Mouse (Mus musculus): ENCODE measurements around the gene Vrk2. TPM values are rescaled to one million over a fixed set of nuclear protein-coding genes. Genes with fewer than 3 reads are reported as not detected.

Gene Vrk2
- polyA plus RNA-seq, 2 experiments = 10.5 to 23.0 TPM

- no peak overlapping the region for H3K27ac ChIP-seq
- TF ChIP-seq EP300 (IDR thresholded peaks at IDR 0.05; ENCODE audit: low read depth) = no peak
- no peak for TF ChIP-seq CTCF (IDR thresholded peaks at IDR 0.05; ENCODE audit: low read depth)
- H3K9ac ChIP-seq (replicated peaks) = no peak overlapping the region
- ATAC-seq (ENCODE audit: insufficient read depth) (no peak), DNase-seq (ENCODE audit: low read depth in 3 of 3, low spot score in 3 of 3) (no peak)
- H3K4me2 ChIP-seq (ENCODE audit: low read depth) = no peak overlapping the region
- WGBS (ENCODE audit: insufficient replicate concordance) = 66% methylated on average over 1 of the region's 1 CpGs
- H3K27me3 ChIP-seq (ENCODE audit: control insufficient read depth, insufficient read depth, low read length) = no peaks in the 10 kb centered on the region
- H3K4me1 ChIP-seq (replicated peaks; ENCODE audit: control insufficient read depth in 2 of 2, insufficient read depth in 2 of 2, low read length in 1 of 2) = peaks cover 4 to 6% of the 10 kb centered on the region in 2 experiments; a peak in 3 of 4 replicates
- H3K36me3 ChIP-seq (replicated peaks; ENCODE audit: control insufficient read depth, insufficient read depth, low read depth) = no peaks in the 10 kb centered on the region
- H3K9me3 ChIP-seq (ENCODE audit: control insufficient read depth, low read length) = no peaks in the 10 kb centered on the region
- no peak overlapping the region for H3K4me3 ChIP-seq (ENCODE audit: insufficient read depth in 1 of 2, low read depth in 2 of 2, low read length in 2 of 2)
Measured at GRCm38 (mm10) chr11:26450636-26451035, 143.2 kb downstream of the Vrk2 start.

GRCm38 (mm10) chr11:26449789-26450188 is 144.0 kb downstream of the Vrk2 start:
- WGBS (ENCODE audit: insufficient replicate concordance) = 62% methylated on average over 3 of the region's 3 CpGs
- Histone ChIP-seq H3K9ac (replicated peaks) (no peak overlapping the region), H3K36me3 (replicated peaks; ENCODE audit: control insufficient read depth, insufficient read depth, low read depth) (no peaks in the 10 kb centered on the region), H3K4me2 (ENCODE audit: low read depth) (no peak overlapping the region), H3K9me3 (ENCODE audit: control insufficient read depth, low read length) (no peaks in the 10 kb centered on the region), H3K27ac (no peak overlapping the region), H3K4me1 (replicated peaks; ENCODE audit: control insufficient read depth in 2 of 2, insufficient read depth in 2 of 2, low read length in 1 of 2) (peaks cover 4 to 6% of the 10 kb centered on the region in 2 experiments; a peak in 3 of 4 replicates), H3K4me3 (ENCODE audit: insufficient read depth in 1 of 2, low read depth in 2 of 2, low read length in 2 of 2) (no peak overlapping the region), H3K27me3 (ENCODE audit: control insufficient read depth, insufficient read depth, low read length) (no peaks in the 10 kb centered on the region)
- no peak for TF ChIP-seq EP300 (IDR thresholded peaks at IDR 0.05; ENCODE audit: low read depth)
- no peak for TF ChIP-seq CTCF (IDR thresholded peaks at IDR 0.05; ENCODE audit: low read depth)
- DNase-seq (ENCODE audit: low read depth in 3 of 3, low spot score in 3 of 3) = no peak
- ATAC-seq (ENCODE audit: insufficient read depth) = peak; percentile 56; the same call in 1 of the 2 replicates

DNA sequence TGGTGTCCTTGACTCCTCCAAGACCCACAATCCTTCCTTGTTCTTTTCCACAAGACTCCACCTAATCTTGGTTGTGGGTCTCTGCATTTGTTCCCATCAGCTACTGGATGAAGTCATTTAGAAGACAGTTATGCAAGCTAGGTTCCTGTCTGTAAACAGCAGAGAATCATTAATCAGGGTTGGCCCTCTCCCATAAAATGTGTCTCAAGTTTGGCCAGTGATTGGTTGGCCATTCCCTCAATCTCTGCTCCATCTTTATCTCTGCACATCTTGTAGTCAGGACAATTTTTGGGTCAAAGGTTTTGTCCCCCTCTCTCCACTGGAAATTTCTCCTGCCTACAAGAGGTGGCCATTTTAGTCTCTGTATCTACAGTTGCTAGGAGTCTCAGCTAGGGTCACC is 149.4 kb downstream of the Vrk2 start:
- DNase-seq (ENCODE audit: low read depth in 3 of 3, low spot score in 3 of 3) = no peak
- ATAC-seq (ENCODE audit: insufficient read depth) = no peak
- no peak overlapping the region for H3K27ac ChIP-seq
- H3K9me3 ChIP-seq (ENCODE audit: control insufficient read depth, low read length) = no peaks in the 10 kb centered on the region
- H3K4me2 ChIP-seq (ENCODE audit: low read depth) = no peak overlapping the region
- no peak overlapping the region for H3K4me3 ChIP-seq (ENCODE audit: insufficient read depth in 1 of 2, low read depth in 2 of 2, low read length in 2 of 2)
- no peaks in the 10 kb centered on the region for H3K36me3 ChIP-seq (replicated peaks; ENCODE audit: control insufficient read depth, insufficient read depth, low read depth)
- no peak for TF ChIP-seq CTCF (IDR thresholded peaks at IDR 0.05; ENCODE audit: low read depth)
- no peak for TF ChIP-seq EP300 (IDR thresholded peaks at IDR 0.05; ENCODE audit: low read depth)
- H3K4me1 ChIP-seq (replicated peaks; ENCODE audit: control insufficient read depth in 2 of 2, insufficient read depth in 2 of 2, low read length in 1 of 2) = no peaks in the 10 kb centered on the region
- no peaks in the 10 kb centered on the region for H3K27me3 ChIP-seq (ENCODE audit: control insufficient read depth, insufficient read depth, low read length)
- H3K9ac ChIP-seq (replicated peaks) = no peak overlapping the region

DNA sequence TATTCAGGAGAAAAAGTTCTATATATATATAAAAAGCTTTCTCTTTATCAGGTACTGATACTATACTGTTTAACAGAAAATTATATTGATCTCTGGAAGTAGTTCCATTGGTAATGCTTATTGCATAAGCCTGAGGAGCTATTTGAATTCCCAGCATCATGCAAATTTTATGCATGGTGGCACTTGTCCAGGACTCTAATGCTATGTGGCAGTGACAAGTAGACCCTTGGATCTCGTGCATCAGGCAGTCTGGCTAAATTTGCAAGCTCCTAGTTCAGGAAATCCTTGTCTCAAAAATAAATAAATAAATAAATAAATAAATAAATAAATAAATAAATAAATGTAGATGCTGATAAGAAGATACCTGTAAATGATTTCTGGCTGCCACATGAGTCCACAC is 152.7 kb downstream of the Vrk2 start:
- H3K4me3 ChIP-seq (ENCODE audit: insufficient read depth in 1 of 2, low read depth in 2 of 2, low read length in 2 of 2) = no peak overlapping the region
- no peak overlapping the region for H3K27ac ChIP-seq
- no peaks in the 10 kb centered on the region for H3K9me3 ChIP-seq (ENCODE audit: control insufficient read depth, low read length)
- no peaks in the 10 kb centered on the region for H3K27me3 ChIP-seq (ENCODE audit: control insufficient read depth, insufficient read depth, low read length)
- H3K36me3 ChIP-seq (replicated peaks; ENCODE audit: control insufficient read depth, insufficient read depth, low read depth) = no peaks in the 10 kb centered on the region
- no peak overlapping the region for H3K9ac ChIP-seq (replicated peaks)
- 60% methylated on average over 1 of the region's 1 CpGs for WGBS (ENCODE audit: insufficient replicate concordance)
- DNase-seq (ENCODE audit: low read depth in 3 of 3, low spot score in 3 of 3) (no peak), ATAC-seq (ENCODE audit: insufficient read depth) (no peak)
- no peak overlapping the region for H3K4me2 ChIP-seq (ENCODE audit: low read depth)
- no peaks in the 10 kb centered on the region for H3K4me1 ChIP-seq (replicated peaks; ENCODE audit: control insufficient read depth in 2 of 2, insufficient read depth in 2 of 2, low read length in 1 of 2)
- TF ChIP-seq CTCF (IDR thresholded peaks at IDR 0.05; ENCODE audit: low read depth) (no peak), EP300 (IDR thresholded peaks at IDR 0.05; ENCODE audit: low read depth) (no peak)

- TF ChIP-seq CTCF (IDR thresholded peaks at IDR 0.05; ENCODE audit: low read depth) (no peak), EP300 (IDR thresholded peaks at IDR 0.05; ENCODE audit: low read depth) (no peak)
- DNase-seq (ENCODE audit: low read depth in 3 of 3, low spot score in 3 of 3) (no peak), ATAC-seq (ENCODE audit: insufficient read depth) (no peak)
- Histone ChIP-seq H3K9ac (replicated peaks) (no peak overlapping the region), H3K4me2 (ENCODE audit: low read depth) (no peak overlapping the region), H3K27ac (no peak overlapping the region), H3K9me3 (ENCODE audit: control insufficient read depth, low read length) (no peaks in the 10 kb centered on the region), H3K4me3 (ENCODE audit: insufficient read depth in 1 of 2, low read depth in 2 of 2, low read length in 2 of 2) (no peak overlapping the region), H3K36me3 (replicated peaks; ENCODE audit: control insufficient read depth, insufficient read depth, low read depth) (no peaks in the 10 kb centered on the region), H3K4me1 (replicated peaks; ENCODE audit: control insufficient read depth in 2 of 2, insufficient read depth in 2 of 2, low read length in 1 of 2) (no peaks in the 10 kb centered on the region), H3K27me3 (ENCODE audit: control insufficient read depth, insufficient read depth, low read length) (no peaks in the 10 kb centered on the region)
- 76% methylated on average over 13 of the region's 13 CpGs for WGBS (ENCODE audit: insufficient replicate concordance)
Measured at GRCm38 (mm10) chr11:26437818-26438217, 156.0 kb downstream of the Vrk2 start.

Measured in liver, embryonic 14.5 days (tissue).